Mouse (Mus musculus): ENCODE measurements around the gene Gm10762.

DNA sequence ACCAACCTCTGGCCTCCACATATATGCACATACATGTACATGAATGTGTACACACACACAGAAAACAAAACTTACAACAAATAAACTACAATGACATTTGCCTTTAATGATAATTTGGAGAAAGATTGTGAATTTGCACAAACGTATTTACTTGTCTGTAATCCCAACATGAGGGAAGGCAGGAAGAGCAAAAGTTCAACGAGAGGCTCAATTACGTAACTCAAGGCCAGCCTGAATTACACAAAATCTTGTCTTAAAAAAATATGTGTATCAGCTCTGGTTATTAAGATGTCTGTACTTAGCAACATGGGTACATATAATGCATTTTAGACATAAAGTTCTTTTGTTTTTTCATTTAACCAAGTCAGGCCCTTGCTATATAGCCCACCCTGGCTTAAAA, 31.3 kb downstream of the Gm10762 start:
- no peak for TF ChIP-seq CTCF (conservative IDR thresholded peaks at IDR 0.05; ENCODE audit: low read length)
- TF ChIP-seq POU5F1 (IDR thresholded peaks at IDR 0.05; ENCODE audit: borderline replicate concordance, low read length), result no peak
- TF ChIP-seq NANOG (IDR thresholded peaks at IDR 0.05; ENCODE audit: borderline replicate concordance, low read length), result no peak
